Mouse (Mus musculus): ENCODE results near the gene Shisa7.

GRCm38 (mm10) chr7:4783667-4784268 is 60.7 kb downstream of the Shisa7 start:
- no peak for TF ChIP-seq CTCF (IDR thresholded peaks at IDR 0.05; ENCODE audit: borderline replicate concordance, control insufficient read depth, extremely low read depth, insufficient read depth, low read length, poor library complexity)
- TF ChIP-seq POLR2A (IDR thresholded peaks at IDR 0.05; ENCODE audit: control insufficient read depth, extremely low read depth, insufficient read depth, low read length, poor library complexity) = no peak
